Mouse (Mus musculus) forebrain, embryonic 16.5 days (tissue): ENCODE results near the gene Kif28. TPM values are rescaled to one million over a fixed set of nuclear protein-coding genes. Genes with fewer than 3 reads are reported as not detected.

Source experiments
- ATAC-seq: fragments of 200-750 bp; cut with Nextera tagmentation; 2 replicates; pipeline ENCODE4 v1.8.0; 2017; ENCODE audit warnings: mild to moderate bottlenecking, moderate library complexity
- H3K27ac ChIP-seq: fragments of 300-500 bp; sonication (generic); 2 replicates; pipeline ENCODE4 v1.5.1; 2014; ENCODE audit warnings: low read length, control low read depth
- H3K27me3 ChIP-seq: fragments of 300-500 bp; sonication (generic); replicated peaks from 2 replicates; pipeline ENCODE4 v1.6.1; 2014; ENCODE audit warnings: low read length; ENCODE audit not compliant: control insufficient read depth, insufficient read depth
- H3K36me3 ChIP-seq: fragments of 300-500 bp; sonication (generic); 2 replicates; pipeline ENCODE4 v1.6.1; 2014; ENCODE audit not compliant: control insufficient read depth, insufficient read depth
- H3K4me1 ChIP-seq: fragments of 300-500 bp; sonication (generic); replicated peaks from 2 replicates; pipeline ENCODE4 v1.6.1; 2014; ENCODE audit warnings: low read length; ENCODE audit not compliant: control insufficient read depth, insufficient read depth
- H3K4me2 ChIP-seq: fragments of 300-500 bp; sonication (generic); 2 replicates; pipeline ENCODE4 v1.6.1; 2014; ENCODE audit warnings: mild to moderate bottlenecking, low read length, control low read depth
- H3K4me3 ChIP-seq: fragments of 300-500 bp; sonication (generic); replicated peaks from 2 replicates; pipeline ENCODE4 v1.5.1; 2014; ENCODE audit warnings: mild to moderate bottlenecking, low read length, control low read depth
- H3K9ac ChIP-seq: fragments of 300-500 bp; sonication (generic); replicated peaks from 2 replicates; pipeline ENCODE4 v1.6.1; 2014; ENCODE audit warnings: low read depth, low read length, control low read depth
- H3K9me3 ChIP-seq: fragments of 300-500 bp; sonication (generic); 2 replicates; pipeline ENCODE4 v1.6.1; 2016; ENCODE audit warnings: low read length; ENCODE audit not compliant: control insufficient read depth
- WGBS: fragments of 180-500 bp; shearing (Covaris S2); extraction: QIAGEN DNeasy Blood & Tissue Kit; methylation state at CpG from one replicate; pipeline ENCODE4 v1.1.7; 2014; 5-methylcytosine and 5-hydroxymethylcytosine counted together
- polyA plus RNA-seq: library from polyadenylated mRNA; unstranded; fragments of >200 nt; fragmentation: Nextera tagmentation; extraction: Ambion mirVana; gene quantifications from 2 replicates; pipeline ENCODE4 v1.2.1, GENCODE M21; 2015

The Kif28 gene
- polyA plus RNA-seq, result not detected in 2 replicates

DNA sequence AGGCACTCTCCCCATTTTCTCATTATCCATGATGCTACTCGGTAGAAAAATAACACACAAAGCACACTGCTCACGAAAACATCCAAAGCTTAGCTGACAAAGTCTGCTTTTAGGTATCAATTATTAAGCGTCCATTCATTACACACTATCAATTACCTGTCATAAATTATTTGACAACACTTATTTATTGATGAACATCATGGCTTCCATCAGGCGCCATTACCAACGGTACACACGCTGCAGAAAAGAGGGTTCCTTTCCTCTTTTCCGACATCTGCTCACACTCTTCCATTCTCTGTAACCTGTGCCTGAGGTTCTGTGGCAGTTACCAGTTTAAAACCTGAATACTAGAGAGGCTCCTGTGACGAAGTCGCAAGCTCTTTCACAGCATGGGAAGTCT lies at the start of gene Kif28:
TSS of gene Kif28 (minus strand) at position 101 of the 400 bp plus-strand sequence.
- Histone ChIP-seq H3K36me3 (no peaks in the 10 kb centered on the region; the same call in 1 of the 2 replicates), H3K4me3 (no peak within 1 kb of the TSS), H3K9ac (no peak within 1 kb of the TSS), H3K4me1 (no peaks in the 10 kb centered on the region), H3K27ac (no peak within 1 kb of the TSS), H3K4me2 (no peak within 1 kb of the TSS), H3K27me3 (no peaks in the 10 kb centered on the region), H3K9me3 (no peaks in the 10 kb centered on the region)
- 93% methylated on average over 9 of the region's 9 CpGs for WGBS
- no peak for ATAC-seq

DNA sequence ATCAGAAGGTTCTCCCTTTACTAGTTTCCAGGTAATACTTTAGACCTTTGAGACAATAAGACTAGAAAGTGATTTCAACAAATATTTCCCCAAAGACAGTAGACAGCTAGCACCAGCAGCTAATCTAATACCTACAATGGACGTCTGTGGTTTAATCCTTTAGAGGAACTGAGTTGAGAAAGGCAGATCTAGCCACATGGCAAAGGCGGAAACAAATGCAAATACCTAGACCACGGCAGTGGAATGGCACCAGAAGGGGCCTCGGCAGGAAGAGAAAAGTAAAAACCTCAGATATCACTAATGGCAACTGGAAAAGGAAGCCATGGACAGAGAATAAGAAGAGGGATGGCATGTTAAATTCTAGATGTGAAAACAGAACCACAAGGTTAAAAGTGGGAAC lies 42.2 kb upstream of the Kif28 start:
- Histone ChIP-seq H3K4me3 (no peak overlapping the region), H3K4me2 (no peak overlapping the region), H3K4me1 (no peaks in the 10 kb centered on the region), H3K9ac (no peak overlapping the region), H3K27ac (no peak overlapping the region), H3K27me3 (no peaks in the 10 kb centered on the region), H3K36me3 (peaks cover 44% of the 10 kb centered on the region), H3K9me3 (no peaks in the 10 kb centered on the region)
- 80% methylated on average over 4 of the region's 4 CpGs for WGBS
- ATAC-seq, result no peak

DNA sequence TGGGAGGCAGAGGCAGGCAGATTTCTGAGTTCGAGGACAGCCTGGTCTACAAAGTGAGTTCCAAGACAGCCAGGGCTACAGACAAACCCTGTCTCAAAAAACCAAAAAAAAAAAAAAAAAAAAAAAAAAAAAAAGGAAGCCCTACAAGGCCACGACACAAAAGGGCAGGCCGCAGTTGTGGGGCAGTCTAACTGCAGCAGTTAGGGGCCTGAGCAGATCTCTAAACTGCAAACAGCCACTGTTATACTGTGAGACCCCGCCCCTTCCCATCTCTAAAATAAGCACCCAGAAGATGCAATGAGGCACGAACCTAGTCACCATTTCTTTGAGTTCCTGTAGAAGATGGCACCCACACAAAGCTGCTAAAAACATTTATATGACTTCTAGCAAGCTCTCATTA lies 40.4 kb upstream of the Kif28 start:
- Histone ChIP-seq H3K4me3 (no peak overlapping the region), H3K4me1 (no peaks in the 10 kb centered on the region), H3K9ac (no peak overlapping the region), H3K4me2 (no peak overlapping the region), H3K27me3 (no peaks in the 10 kb centered on the region), H3K27ac (no peak overlapping the region), H3K36me3 (peaks cover 43% of the 10 kb centered on the region), H3K9me3 (no peaks in the 10 kb centered on the region)
- WGBS, result 86% methylated on average over 5 of the region's 5 CpGs
- no peak for ATAC-seq

DNA sequence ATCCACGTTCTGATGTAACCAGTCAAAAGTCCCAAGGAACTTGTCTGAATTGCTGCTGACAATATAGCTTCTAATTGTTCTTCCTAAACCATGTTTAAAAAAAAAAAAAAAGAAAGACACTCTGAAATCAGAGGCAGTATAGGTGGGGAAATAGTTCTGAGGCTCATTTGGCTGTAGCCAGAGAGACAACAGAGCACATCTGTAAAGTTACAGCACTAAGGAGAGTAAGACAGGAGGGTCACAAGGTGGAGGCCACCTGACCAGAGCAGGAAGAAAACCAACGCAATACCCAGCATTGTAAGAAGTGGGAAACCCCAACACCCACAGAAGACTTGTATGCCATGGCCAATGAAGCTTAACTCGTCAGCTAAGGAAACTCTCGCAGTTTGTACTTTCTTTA lies 39.0 kb upstream of the Kif28 start:
- no peaks in the 10 kb centered on the region for H3K27me3 ChIP-seq
- ATAC-seq, result no peak
- H3K36me3 ChIP-seq, result peaks cover 45% of the 10 kb centered on the region

DNA sequence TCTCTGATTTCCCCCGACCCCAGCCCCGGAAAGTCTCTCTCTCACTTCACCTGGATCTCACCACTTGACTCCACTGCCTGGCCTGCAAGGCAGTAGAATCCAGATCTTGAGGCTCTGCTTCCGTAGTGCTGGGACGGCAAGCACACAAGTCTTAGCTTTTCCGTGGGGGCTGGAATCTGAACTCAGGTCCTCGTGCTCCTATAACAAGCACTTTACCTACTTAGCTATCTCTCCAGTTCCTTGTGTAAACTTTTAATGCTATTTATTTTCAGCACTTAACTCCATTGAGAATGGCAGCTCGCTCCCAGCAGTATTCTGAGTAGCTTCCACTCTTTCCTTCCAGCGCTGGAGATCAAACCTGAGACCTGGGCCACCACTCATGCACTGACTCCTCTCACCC lies 31.8 kb upstream of the Kif28 start:
- Histone ChIP-seq H3K9me3 (no peaks in the 10 kb centered on the region), H3K9ac (no peak overlapping the region), H3K36me3 (peaks cover 51% of the 10 kb centered on the region), H3K4me1 (no peaks in the 10 kb centered on the region), H3K4me2 (no peak overlapping the region), H3K4me3 (no peak overlapping the region), H3K27me3 (no peaks in the 10 kb centered on the region), H3K27ac (no peak overlapping the region)
- ATAC-seq, result no peak
- WGBS, result 97% methylated on average over 8 of the region's 8 CpGs

More for the DNA sequence above, 39.0 kb upstream of the Kif28 start:
- WGBS, result 90% methylated on average over 4 of the region's 4 CpGs
- no peak overlapping the region for H3K4me2 ChIP-seq
- H3K4me1 ChIP-seq, result no peaks in the 10 kb centered on the region
- H3K4me3 ChIP-seq, result no peak overlapping the region
- H3K9ac ChIP-seq, result no peak overlapping the region
- no peaks in the 10 kb centered on the region for H3K9me3 ChIP-seq
- no peak overlapping the region for H3K27ac ChIP-seq

DNA sequence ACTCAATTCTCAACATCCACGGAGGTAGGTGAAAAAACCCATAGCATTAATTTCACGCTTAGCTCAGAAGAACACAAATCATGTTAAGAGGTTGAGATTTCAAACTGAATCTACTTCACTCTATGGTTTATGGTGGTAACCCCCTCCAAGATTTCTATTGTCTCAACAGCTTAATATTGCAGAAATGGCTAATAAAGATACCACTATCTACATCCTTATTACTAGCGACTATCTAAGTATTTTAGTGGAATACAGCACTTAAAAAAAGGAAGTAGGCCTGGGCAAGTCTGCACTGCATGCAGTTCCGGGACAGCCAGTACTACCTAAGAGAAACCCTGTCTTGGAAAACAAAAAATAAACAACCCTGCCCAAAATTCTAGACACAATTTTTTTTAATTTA lies 15.5 kb upstream of the Kif28 start:
- no peaks in the 10 kb centered on the region for H3K27me3 ChIP-seq
- H3K9me3 ChIP-seq, result no peaks in the 10 kb centered on the region
- H3K4me1 ChIP-seq, result no peaks in the 10 kb centered on the region
- no peak overlapping the region for H3K4me2 ChIP-seq
- H3K9ac ChIP-seq, result no peak overlapping the region
- H3K27ac ChIP-seq, result no peak overlapping the region
- peaks cover 39% of the 10 kb centered on the region for H3K36me3 ChIP-seq
- ATAC-seq, result no peak
- no peak overlapping the region for H3K4me3 ChIP-seq
- WGBS, result 95% methylated on average over 4 of the region's 4 CpGs

DNA sequence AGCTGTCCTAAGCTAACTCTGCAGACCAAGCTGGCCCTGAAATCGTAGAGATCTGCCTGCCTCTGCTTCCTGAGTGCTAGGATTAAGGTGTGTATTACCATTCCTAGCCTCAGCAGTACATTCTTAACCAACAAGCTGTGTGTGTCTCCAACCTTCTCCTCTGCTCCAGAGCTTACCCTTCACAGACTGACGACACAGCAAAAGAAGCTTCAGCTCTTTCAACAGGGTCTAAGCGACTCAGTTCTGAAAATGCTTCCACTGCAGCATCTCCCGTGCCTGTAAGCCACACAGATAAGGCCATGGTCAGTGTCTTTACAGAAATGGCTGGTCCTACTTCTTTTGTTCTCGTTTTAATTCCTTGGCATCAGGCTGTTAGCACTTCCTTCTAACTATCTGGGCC lies 15.0 kb upstream of the Kif28 start:
- H3K4me1 ChIP-seq, result no peaks in the 10 kb centered on the region
- no peaks in the 10 kb centered on the region for H3K9me3 ChIP-seq
- no peak overlapping the region for H3K27ac ChIP-seq
- WGBS, result 95% methylated on average over 5 of the region's 5 CpGs
- peaks cover 40% of the 10 kb centered on the region for H3K36me3 ChIP-seq
- no peak overlapping the region for H3K4me3 ChIP-seq
- H3K4me2 ChIP-seq, result no peak overlapping the region
- no peak for ATAC-seq
- H3K9ac ChIP-seq, result no peak overlapping the region
- H3K27me3 ChIP-seq, result no peaks in the 10 kb centered on the region

DNA sequence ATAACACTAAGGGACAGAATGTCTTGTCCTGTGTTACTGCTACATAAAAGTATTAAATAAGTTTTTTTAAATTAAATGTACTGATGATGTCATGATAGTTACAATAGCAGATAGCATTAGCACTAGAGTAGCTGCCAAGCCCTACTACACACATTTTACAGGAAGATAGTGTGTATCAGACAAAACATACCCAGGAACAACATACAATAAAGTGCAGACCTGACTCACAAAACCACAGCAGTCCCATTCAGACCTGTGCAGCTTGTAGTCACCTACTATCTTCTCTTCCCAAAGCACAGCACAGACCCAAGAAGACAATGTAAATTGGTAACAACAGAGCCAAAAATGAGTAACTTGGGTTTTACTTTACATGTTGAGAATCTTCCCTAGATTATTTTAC lies 11.4 kb upstream of the Kif28 start:
- H3K9ac ChIP-seq, result no peak overlapping the region
- no peak overlapping the region for H3K27ac ChIP-seq
- no peaks in the 10 kb centered on the region for H3K9me3 ChIP-seq
- H3K4me2 ChIP-seq, result no peak overlapping the region
- H3K4me1 ChIP-seq, result no peaks in the 10 kb centered on the region
- peaks cover 48% of the 10 kb centered on the region for H3K36me3 ChIP-seq
- H3K27me3 ChIP-seq, result no peaks in the 10 kb centered on the region
- no peak overlapping the region for H3K4me3 ChIP-seq
- no peak for ATAC-seq

DNA sequence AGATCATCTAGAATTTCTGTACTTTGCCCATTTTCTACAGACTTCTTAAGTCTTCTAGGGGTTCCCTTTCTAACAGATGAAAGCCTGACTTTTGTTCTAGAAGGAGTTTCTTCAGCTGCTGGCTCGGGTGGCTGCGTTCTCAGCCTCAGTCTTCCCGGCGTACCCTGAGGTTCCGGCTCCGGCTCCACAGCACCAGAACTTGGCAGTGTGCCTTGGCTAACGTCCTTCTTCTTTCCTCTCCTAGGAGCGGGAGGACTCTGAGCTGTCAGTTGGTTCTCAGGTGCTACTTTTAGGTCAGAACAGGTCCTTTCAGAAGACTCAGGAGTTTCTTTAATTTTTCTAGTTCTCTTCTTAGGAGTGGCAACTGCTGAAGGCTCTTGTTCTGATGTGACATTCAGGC lies 7.9 kb upstream of the Kif28 start:
- no peak overlapping the region for H3K27ac ChIP-seq
- WGBS, result 92% methylated on average over 8 of the region's 8 CpGs
- H3K27me3 ChIP-seq, result no peaks in the 10 kb centered on the region
- no peaks in the 10 kb centered on the region for H3K9me3 ChIP-seq
- H3K4me2 ChIP-seq, result no peak overlapping the region
- no peaks in the 10 kb centered on the region for H3K4me1 ChIP-seq
- H3K36me3 ChIP-seq, result peaks cover 38% of the 10 kb centered on the region
- ATAC-seq, result no peak
- no peak overlapping the region for H3K9ac ChIP-seq
- no peak overlapping the region for H3K4me3 ChIP-seq

DNA sequence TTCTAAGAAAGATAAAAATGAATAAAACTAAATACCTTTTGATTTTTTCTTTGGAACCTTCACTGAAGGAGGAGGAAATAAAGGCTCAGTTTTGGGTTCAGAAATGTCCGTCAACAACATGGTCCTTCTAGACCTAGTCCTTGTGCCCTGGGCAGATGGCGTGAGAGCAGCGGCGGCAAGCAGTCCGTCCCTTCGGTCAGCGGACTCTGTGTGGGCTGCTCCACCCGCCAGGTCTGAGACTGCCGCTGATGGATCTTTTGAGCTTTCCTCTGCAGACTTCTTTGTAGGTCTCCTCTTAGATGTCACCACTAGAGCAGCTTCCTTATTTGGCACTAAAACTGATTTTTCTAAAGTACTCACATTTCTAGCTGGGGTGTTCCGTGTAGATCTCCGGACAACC lies 7.2 kb upstream of the Kif28 start:
- Histone ChIP-seq H3K4me1 (no peaks in the 10 kb centered on the region), H3K27me3 (no peaks in the 10 kb centered on the region), H3K9me3 (no peaks in the 10 kb centered on the region), H3K36me3 (peaks cover 36% of the 10 kb centered on the region), H3K4me2 (no peak overlapping the region), H3K4me3 (no peak overlapping the region), H3K27ac (no peak overlapping the region), H3K9ac (no peak overlapping the region)
- ATAC-seq, result no peak
- WGBS, result 97% methylated on average over 11 of the region's 11 CpGs
